Mouse (Mus musculus) embryonic facial prominence, embryonic 11.5 days (tissue): ENCODE measurements around the gene E030018B13Rik. TPM values are rescaled to one million over a fixed set of nuclear protein-coding genes. Genes with fewer than 3 reads are reported as not detected.

ENCODE experiments used
- ATAC-seq: fragments of 200-750 bp; cut with Nextera tagmentation; replicated peaks from 2 replicates; pipeline ENCODE4 v1.8.0; 2017; ENCODE audit warnings: low read depth; ENCODE audit not compliant: insufficient number of reproducible peaks, low FRiP score, low TSS enrichment
- DNase-seq: peaks from one replicate; pipeline ENCODE4 v3.0.0-alpha.2; 2015; ENCODE audit warnings: low spot score
- H3K27ac ChIP-seq: fragments of 300-500 bp; sonication (generic); replicated peaks from 2 replicates; pipeline ENCODE4 v1.5.1; 2014; ENCODE audit warnings: mild to moderate bottlenecking, low read depth, low read length, control low read depth
- H3K27me3 ChIP-seq: fragments of 300-500 bp; sonication (generic); 2 replicates; pipeline ENCODE4 v1.6.1; 2014; ENCODE audit warnings: mild to moderate bottlenecking, low read length, moderate library complexity, mixed read lengths; ENCODE audit not compliant: control insufficient read depth, insufficient read depth
- H3K36me3 ChIP-seq: fragments of 300-500 bp; sonication (generic); replicated peaks from 2 replicates; pipeline ENCODE4 v1.6.1; 2014; ENCODE audit warnings: low read depth, mild to moderate bottlenecking, low read length, moderate library complexity, mixed read lengths; ENCODE audit not compliant: control insufficient read depth, insufficient read depth
- H3K4me1 ChIP-seq: fragments of 300-500 bp; sonication (generic); 2 replicates; pipeline ENCODE4 v1.6.1; 2014; ENCODE audit warnings: low read length, mixed read lengths; ENCODE audit not compliant: control insufficient read depth, insufficient read depth
- H3K4me2 ChIP-seq: fragments of 300-500 bp; sonication (generic); 2 replicates; pipeline ENCODE4 v1.6.1; 2014; ENCODE audit warnings: low read depth, mild to moderate bottlenecking, control low read depth, low read length, moderate library complexity
- H3K4me3 ChIP-seq: fragments of 300-500 bp; sonication (generic); 2 replicates; pipeline ENCODE4 v1.5.1; 2014; ENCODE audit warnings: low read depth, low read length, control low read depth
- H3K9ac ChIP-seq: fragments of 300-500 bp; sonication (generic); replicated peaks from 2 replicates; pipeline ENCODE4 v1.6.1; 2014; ENCODE audit warnings: mild to moderate bottlenecking, control low read depth, low read length
- H3K9me3 ChIP-seq: fragments of 300-500 bp; sonication (generic); replicated peaks from 2 replicates; pipeline ENCODE4 v1.6.1; 2016; ENCODE audit warnings: mild to moderate bottlenecking, low read length, inconsistent platforms, mixed read lengths; ENCODE audit not compliant: control insufficient read depth
- WGBS: fragments of 180-500 bp; shearing (Covaris S2); extraction: QIAGEN DNeasy Blood & Tissue Kit; methylation state at CpG from one replicate; pipeline ENCODE4 v1.1.7; 2014; 5-methylcytosine and 5-hydroxymethylcytosine counted together
- polyA plus RNA-seq: library from polyadenylated mRNA; unstranded; fragments of >200 nt; fragmentation: Nextera tagmentation; extraction: Ambion mirVana; gene quantifications from 2 replicates; pipeline ENCODE4 v1.2.1, GENCODE M21; 2014

Gene E030018B13Rik
- not detected in 2 replicates for polyA plus RNA-seq

DNA sequence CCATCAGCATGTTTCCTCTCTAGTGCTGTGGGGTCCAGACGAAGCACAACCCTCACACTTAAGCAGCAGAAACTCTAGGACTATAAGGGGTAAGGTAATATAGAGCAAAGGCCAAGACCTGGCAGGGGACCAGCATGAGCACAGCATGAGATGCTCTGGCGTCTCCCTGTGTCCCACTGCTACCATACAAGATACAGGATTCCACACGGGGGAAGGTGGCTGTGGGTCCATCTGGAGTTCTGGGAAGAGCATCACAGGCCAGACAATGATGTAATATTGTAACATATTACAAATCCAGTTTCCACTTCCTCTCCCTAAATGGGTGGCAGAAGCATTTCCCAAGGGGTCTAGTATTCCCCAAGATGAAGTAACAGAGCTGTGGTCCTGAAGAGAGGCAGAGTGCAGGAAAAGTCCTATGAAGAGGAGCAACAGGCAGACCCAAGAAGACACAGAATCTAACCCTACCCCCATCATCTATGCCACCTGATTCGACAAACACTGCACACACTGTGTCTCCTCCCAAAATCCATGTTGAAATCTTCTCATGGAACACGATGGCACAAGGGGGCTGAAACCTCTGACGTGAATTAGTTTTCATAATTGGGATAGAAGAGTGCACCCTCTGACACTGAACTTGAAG, at the start of gene E030018B13Rik:
Gene E030018B13Rik, plus strand, starts transcription at position 590 of the 640 bp plus-strand sequence.
- Histone ChIP-seq H3K27me3 (no peaks in the 10 kb centered on the region), H3K4me2 (no peak within 1 kb of the TSS), H3K4me3 (no peak within 1 kb of the TSS), H3K9me3 (no peaks in the 10 kb centered on the region), H3K9ac (no peak within 1 kb of the TSS), H3K4me1 (peaks cover 2% of the 10 kb centered on the region; the same call in 1 of the 2 replicates), H3K27ac (no peak within 1 kb of the TSS), H3K36me3 (no peaks in the 10 kb centered on the region)
- ATAC-seq (no peak), DNase-seq (no peak)
- 95% methylated on average over 6 of the region's 6 CpGs for WGBS

DNA sequence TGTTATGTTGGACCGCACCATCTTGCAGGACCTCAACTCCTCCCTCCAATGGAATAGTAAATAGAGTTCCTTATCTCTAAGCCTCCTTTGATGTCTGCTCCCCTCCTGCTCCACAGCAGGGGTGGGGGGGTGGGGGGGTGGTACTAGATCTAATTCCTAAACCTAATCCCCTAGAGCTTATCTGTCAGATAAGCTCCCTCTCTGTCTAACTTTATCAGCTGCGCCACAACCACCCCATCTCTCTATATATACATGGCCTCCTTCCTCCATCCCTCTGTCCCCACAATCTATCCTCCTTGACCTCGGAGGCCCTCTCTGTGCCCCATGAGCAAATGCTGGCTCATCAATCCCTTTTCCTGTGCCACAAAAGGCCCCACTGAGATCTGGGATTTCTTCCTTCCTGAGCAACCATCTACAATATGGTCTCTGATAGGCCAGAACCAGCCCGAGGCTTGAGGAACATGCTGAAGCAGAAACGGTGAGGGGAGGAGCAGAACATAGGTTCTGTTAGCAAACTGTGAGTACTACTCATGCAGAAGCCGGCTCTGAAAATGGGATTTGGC, 48.2 kb upstream of the E030018B13Rik start:
- no peak overlapping the region for H3K4me3 ChIP-seq
- no peak overlapping the region for H3K27ac ChIP-seq
- 64% methylated on average over 6 of the region's 6 CpGs for WGBS
- H3K4me1 ChIP-seq: no peaks in the 10 kb centered on the region
- H3K9ac ChIP-seq: no peak overlapping the region
- no peaks in the 10 kb centered on the region for H3K36me3 ChIP-seq
- DNase-seq: no peak
- no peak for ATAC-seq
- H3K4me2 ChIP-seq: no peak overlapping the region
- H3K9me3 ChIP-seq: no peaks in the 10 kb centered on the region
- no peaks in the 10 kb centered on the region for H3K27me3 ChIP-seq

GRCm38 (mm10) chr7:63871698-63872097, 45.0 kb upstream of the E030018B13Rik start:
- no peak for ATAC-seq
- 88% methylated on average over 6 of the region's 6 CpGs for WGBS
- H3K9ac ChIP-seq: no peak overlapping the region

GRCm38 (mm10) chr7:63873880-63874279, 42.8 kb upstream of the E030018B13Rik start:
- Histone ChIP-seq H3K4me1 (no peaks in the 10 kb centered on the region), H3K36me3 (no peaks in the 10 kb centered on the region), H3K27ac (no peak overlapping the region), H3K4me2 (no peak overlapping the region), H3K9ac (no peak overlapping the region), H3K9me3 (no peaks in the 10 kb centered on the region), H3K4me3 (no peak overlapping the region), H3K27me3 (no peaks in the 10 kb centered on the region)
- WGBS: 53% methylated on average over 12 of the region's 12 CpGs
- DNase-seq: no peak
- ATAC-seq: no peak

More at GRCm38 (mm10) chr7:63871698-63872097, 45.0 kb upstream of the E030018B13Rik start:
- H3K4me1 ChIP-seq: no peaks in the 10 kb centered on the region
- no peaks in the 10 kb centered on the region for H3K27me3 ChIP-seq
- no peaks in the 10 kb centered on the region for H3K9me3 ChIP-seq
- no peak overlapping the region for H3K4me3 ChIP-seq
- no peak for DNase-seq
- H3K36me3 ChIP-seq: no peaks in the 10 kb centered on the region
- no peak overlapping the region for H3K4me2 ChIP-seq
- H3K27ac ChIP-seq: no peak overlapping the region

DNA sequence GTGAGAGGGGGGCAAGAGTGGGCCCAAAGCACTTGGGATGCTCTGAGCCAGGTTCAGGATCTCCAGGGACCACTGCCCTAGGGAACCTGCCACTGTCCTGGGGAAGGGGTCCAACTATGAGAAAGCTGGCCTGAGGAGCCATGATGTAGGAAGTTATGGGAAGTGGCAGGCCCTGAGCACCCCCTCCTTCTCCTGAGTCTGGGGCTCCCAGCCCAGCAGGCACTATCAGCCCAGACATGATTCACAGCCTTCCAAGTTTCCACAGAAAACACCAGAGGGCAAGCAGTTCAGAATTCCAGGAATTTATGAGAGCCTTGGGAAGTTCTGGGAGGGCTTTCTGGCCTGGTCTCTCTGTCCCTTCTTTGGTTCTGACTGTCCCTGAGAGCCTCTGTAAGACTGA, 41.0 kb upstream of the E030018B13Rik start:
- DNase-seq (no peak), ATAC-seq (no peak)
- Histone ChIP-seq H3K4me2 (no peak overlapping the region), H3K36me3 (no peaks in the 10 kb centered on the region), H3K9ac (no peak overlapping the region), H3K9me3 (no peaks in the 10 kb centered on the region), H3K4me1 (no peaks in the 10 kb centered on the region), H3K4me3 (no peak overlapping the region), H3K27me3 (no peaks in the 10 kb centered on the region), H3K27ac (no peak overlapping the region)

GRCm38 (mm10) chr7:63876640-63877039, 40.0 kb upstream of the E030018B13Rik start:
- H3K27ac ChIP-seq: no peak overlapping the region
- no peak overlapping the region for H3K4me2 ChIP-seq
- H3K9me3 ChIP-seq: no peaks in the 10 kb centered on the region
- no peak for ATAC-seq
- H3K36me3 ChIP-seq: no peaks in the 10 kb centered on the region
- 61% methylated on average over 2 of the region's 2 CpGs for WGBS
- DNase-seq: no peak
- H3K4me3 ChIP-seq: no peak overlapping the region
- no peaks in the 10 kb centered on the region for H3K4me1 ChIP-seq
- no peaks in the 10 kb centered on the region for H3K27me3 ChIP-seq
- no peak overlapping the region for H3K9ac ChIP-seq

- no peak for ATAC-seq
- 27% methylated on average over 14 of the region's 14 CpGs for WGBS
- H3K4me3 ChIP-seq: no peak overlapping the region
- no peak overlapping the region for H3K4me2 ChIP-seq
- H3K27ac ChIP-seq: no peak overlapping the region
- H3K9me3 ChIP-seq: no peaks in the 10 kb centered on the region
- no peak for DNase-seq
- no peak overlapping the region for H3K9ac ChIP-seq
- H3K27me3 ChIP-seq: no peaks in the 10 kb centered on the region
- H3K4me1 ChIP-seq: no peaks in the 10 kb centered on the region
- H3K36me3 ChIP-seq: no peaks in the 10 kb centered on the region
These were observed 39.0 kb upstream of the E030018B13Rik start for GRCm38 (mm10) chr7:63877610-63878009.

GRCm38 (mm10) chr7:63879583-63879982, 37.1 kb upstream of the E030018B13Rik start:
- Histone ChIP-seq H3K9me3 (no peaks in the 10 kb centered on the region), H3K27me3 (no peaks in the 10 kb centered on the region), H3K4me3 (no peak overlapping the region), H3K36me3 (no peaks in the 10 kb centered on the region), H3K27ac (no peak overlapping the region), H3K9ac (no peak overlapping the region), H3K4me1 (no peaks in the 10 kb centered on the region), H3K4me2 (no peak overlapping the region)
- 89% methylated on average over 6 of the region's 6 CpGs for WGBS
- no peak for DNase-seq
- ATAC-seq: no peak
